Mouse (Mus musculus): Measurements from ENCODE around the gene Tfeb. TPM values are rescaled to one million over a fixed set of nuclear protein-coding genes. Genes with fewer than 3 reads are reported as not detected.
A peak's percentile ranks its signal among the peaks of the same experiment; 100 is the strongest.

Gene Tfeb
- polyA plus RNA-seq, 2 experiments, result 10.6 to 12.2 TPM

DNA sequence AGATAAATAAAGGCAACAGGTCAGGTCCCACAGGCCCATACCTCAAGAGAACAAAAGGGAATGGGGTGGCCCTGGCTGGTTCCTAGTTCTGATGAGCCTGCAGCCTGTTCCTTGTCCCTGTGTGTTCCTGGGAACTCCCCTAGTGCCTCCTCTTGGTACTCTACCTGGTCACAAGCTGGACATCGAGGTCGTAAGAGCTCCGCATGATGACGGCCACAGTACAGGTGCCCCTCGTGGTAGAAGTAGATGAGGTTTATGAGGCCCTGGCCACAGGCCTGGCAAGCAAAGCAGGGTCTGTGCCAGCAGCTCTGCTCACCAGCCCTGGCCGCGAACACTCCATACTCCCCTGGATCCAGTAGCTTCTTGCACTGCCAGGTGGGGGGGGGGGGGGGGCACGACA lies 46.9 kb upstream of the Tfeb start:
- Histone ChIP-seq H3K9ac (ENCODE audit: low read depth, low read length, severe bottlenecking) (no peak overlapping the region), H3K27ac (replicated peaks; ENCODE audit: low read depth, low read length) (no peak overlapping the region), H3K4me1 (ENCODE audit: control insufficient read depth, insufficient read depth, low read length) (peaks cover 11% of the 10 kb centered on the region), H3K9me3 (ENCODE audit: control insufficient read depth, low read length) (no peaks in the 10 kb centered on the region), H3K4me3 (replicated peaks; ENCODE audit: low read length) (no peak overlapping the region), H3K27me3 (ENCODE audit: control insufficient read depth, insufficient read depth, low read length) (no peaks in the 10 kb centered on the region), H3K4me2 (replicated peaks; ENCODE audit: low read depth, low read length, severe bottlenecking) (no peak overlapping the region; the same call in 1 of the 2 replicates), H3K36me3 (ENCODE audit: control insufficient read depth, insufficient read depth, low read length) (peaks cover 13% of the 10 kb centered on the region)
- no peak for TF ChIP-seq POLR2A (IDR thresholded peaks at IDR 0.05; ENCODE audit: borderline replicate concordance, extremely low read depth, insufficient read depth, insufficient read length)
- DNase-seq (ENCODE audit: low spot score) (no peak), ATAC-seq (ENCODE audit: low FRiP score, low read depth) (no peak)
- WGBS, result 62% methylated on average over 6 of the region's 8 CpGs

DNA sequence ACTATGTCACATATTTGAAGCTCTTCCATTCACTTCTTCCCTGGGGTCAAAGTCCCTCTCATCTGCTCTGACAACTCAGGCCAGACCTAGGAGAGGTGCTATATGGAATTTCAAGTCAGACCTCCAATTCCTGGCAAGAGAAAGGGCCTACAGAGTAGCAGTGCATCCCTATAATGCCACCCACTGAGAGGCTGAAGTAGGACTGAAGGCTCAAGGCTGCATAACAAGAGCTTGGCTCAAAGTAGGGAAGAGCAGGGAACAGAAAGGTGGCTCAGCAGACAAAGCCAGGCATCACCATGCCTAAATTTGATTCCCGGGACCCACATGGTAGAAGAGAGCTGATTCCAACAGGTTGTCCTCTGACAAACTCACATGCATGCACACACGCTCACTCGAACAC lies 45.2 kb upstream of the Tfeb start:
- no peak for ATAC-seq (ENCODE audit: low FRiP score, low read depth)
- TF ChIP-seq POLR2A (IDR thresholded peaks at IDR 0.05; ENCODE audit: borderline replicate concordance, extremely low read depth, insufficient read depth, insufficient read length), result no peak
- WGBS, result 99% methylated on average over 3 of the region's 3 CpGs
- H3K4me1 ChIP-seq (ENCODE audit: control insufficient read depth, insufficient read depth, low read length), result peaks cover 16% of the 10 kb centered on the region
- no peak overlapping the region for H3K4me3 ChIP-seq (replicated peaks; ENCODE audit: low read length)
- H3K27ac ChIP-seq (replicated peaks; ENCODE audit: low read depth, low read length), result no peak overlapping the region
- H3K4me2 ChIP-seq (replicated peaks; ENCODE audit: low read depth, low read length, severe bottlenecking), result no peak overlapping the region
- no peaks in the 10 kb centered on the region for H3K27me3 ChIP-seq (ENCODE audit: control insufficient read depth, insufficient read depth, low read length)
- H3K9ac ChIP-seq (ENCODE audit: low read depth, low read length, severe bottlenecking), result no peak overlapping the region
- DNase-seq (ENCODE audit: low spot score), result no peak
- H3K36me3 ChIP-seq (ENCODE audit: control insufficient read depth, insufficient read depth, low read length), result no peaks in the 10 kb centered on the region
- no peaks in the 10 kb centered on the region for H3K9me3 ChIP-seq (ENCODE audit: control insufficient read depth, low read length)

DNA sequence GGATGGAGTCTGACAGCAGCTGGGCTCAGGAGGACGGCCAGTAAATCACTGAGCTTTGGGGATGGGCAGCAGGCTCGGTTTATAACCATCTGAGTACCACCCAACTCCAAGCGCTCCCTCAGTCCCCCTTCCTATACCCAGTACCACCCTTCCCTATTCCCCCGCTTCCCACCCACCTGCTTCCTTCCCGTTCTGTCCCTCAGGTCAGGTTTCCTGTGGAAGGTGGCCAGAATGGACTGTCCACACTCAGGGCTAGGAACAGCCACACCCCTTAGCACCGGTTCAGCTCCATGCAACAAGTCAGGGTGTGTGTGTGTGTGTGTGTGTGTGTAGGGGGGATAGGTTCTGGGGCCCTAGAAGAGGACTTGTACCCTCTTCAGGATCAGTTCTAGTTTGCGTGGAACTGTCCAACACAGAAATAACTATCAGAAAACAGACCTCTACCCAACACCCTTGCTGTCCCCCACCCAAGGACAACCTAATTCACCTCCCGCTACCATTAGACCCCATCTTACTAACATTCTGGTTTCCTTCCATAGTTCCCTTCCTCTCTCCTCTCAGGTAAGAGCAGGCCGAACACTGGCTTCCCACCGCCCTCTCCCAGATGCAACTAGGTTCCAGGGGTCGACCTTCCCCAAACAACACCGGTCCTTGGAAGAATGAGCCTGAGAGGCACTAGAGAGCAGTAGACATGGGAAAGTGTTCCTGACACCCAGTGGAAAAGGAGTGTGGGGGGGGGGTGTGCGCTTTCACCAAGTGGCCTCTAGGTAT lies 43.0 kb upstream of the Tfeb start:
- DNase-seq (ENCODE audit: low spot score) (no peak), ATAC-seq (ENCODE audit: low FRiP score, low read depth) (no peak)
- peak overlapping the region; percentile 86 for H3K4me2 ChIP-seq (replicated peaks; ENCODE audit: low read depth, low read length, severe bottlenecking)
- H3K36me3 ChIP-seq (ENCODE audit: control insufficient read depth, insufficient read depth, low read length), result peaks cover 7% of the 10 kb centered on the region; the same call in 1 of the 2 replicates
- 0 out of 2 replicates have a peak, but pooled peaks cover 9% of the 10 kb centered on the region for H3K4me1 ChIP-seq (ENCODE audit: control insufficient read depth, insufficient read depth, low read length)
- H3K9ac ChIP-seq (ENCODE audit: low read depth, low read length, severe bottlenecking), result peak overlapping the region; percentile 83
- 29% methylated on average over 13 of the region's 13 CpGs for WGBS
- no peaks in the 10 kb centered on the region for H3K9me3 ChIP-seq (ENCODE audit: control insufficient read depth, low read length)
- TF ChIP-seq POLR2A (IDR thresholded peaks at IDR 0.05; ENCODE audit: borderline replicate concordance, extremely low read depth, insufficient read depth, insufficient read length), result no peak
- H3K27ac ChIP-seq (replicated peaks; ENCODE audit: low read depth, low read length), result no peak overlapping the region
- no peaks in the 10 kb centered on the region for H3K27me3 ChIP-seq (ENCODE audit: control insufficient read depth, insufficient read depth, low read length)
- peak overlapping the region; percentile 75 for H3K4me3 ChIP-seq (replicated peaks; ENCODE audit: low read length)

DNA sequence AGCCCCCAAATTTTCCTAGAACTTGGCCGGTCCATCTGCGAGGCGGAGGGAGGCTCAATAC lies 42.6 kb upstream of the Tfeb start, which contains the start of gene Gm21981:
Gm21981 (minus strand) TSS at position 14 of the 61 bp plus-strand sequence.
- peak within 1 kb of the TSS; percentile 83 for H3K9ac ChIP-seq (ENCODE audit: low read depth, low read length, severe bottlenecking)
- ATAC-seq (ENCODE audit: low FRiP score, low read depth), result no peak
- no peaks in the 10 kb centered on the region for H3K9me3 ChIP-seq (ENCODE audit: control insufficient read depth, low read length)
- peaks cover 10% of the 10 kb centered on the region; the same call in 1 of the 2 replicates for H3K36me3 ChIP-seq (ENCODE audit: control insufficient read depth, insufficient read depth, low read length)
- 0 out of 2 replicates have a peak, but pooled peaks cover 8% of the 10 kb centered on the region for H3K4me1 ChIP-seq (ENCODE audit: control insufficient read depth, insufficient read depth, low read length)
- no peak for DNase-seq (ENCODE audit: low spot score)
- peak within 1 kb of the TSS; percentile 63; the same call in 1 of the 2 replicates for H3K27ac ChIP-seq (replicated peaks; ENCODE audit: low read depth, low read length)
- peak within 1 kb of the TSS; percentile 75 for H3K4me3 ChIP-seq (replicated peaks; ENCODE audit: low read length)
- H3K27me3 ChIP-seq (ENCODE audit: control insufficient read depth, insufficient read depth, low read length), result no peaks in the 10 kb centered on the region
- no peak for TF ChIP-seq POLR2A (IDR thresholded peaks at IDR 0.05; ENCODE audit: borderline replicate concordance, extremely low read depth, insufficient read depth, insufficient read length)
- peak within 1 kb of the TSS; percentile 86 for H3K4me2 ChIP-seq (replicated peaks; ENCODE audit: low read depth, low read length, severe bottlenecking)
- 0% methylated on average over 3 of the region's 3 CpGs for WGBS

DNA sequence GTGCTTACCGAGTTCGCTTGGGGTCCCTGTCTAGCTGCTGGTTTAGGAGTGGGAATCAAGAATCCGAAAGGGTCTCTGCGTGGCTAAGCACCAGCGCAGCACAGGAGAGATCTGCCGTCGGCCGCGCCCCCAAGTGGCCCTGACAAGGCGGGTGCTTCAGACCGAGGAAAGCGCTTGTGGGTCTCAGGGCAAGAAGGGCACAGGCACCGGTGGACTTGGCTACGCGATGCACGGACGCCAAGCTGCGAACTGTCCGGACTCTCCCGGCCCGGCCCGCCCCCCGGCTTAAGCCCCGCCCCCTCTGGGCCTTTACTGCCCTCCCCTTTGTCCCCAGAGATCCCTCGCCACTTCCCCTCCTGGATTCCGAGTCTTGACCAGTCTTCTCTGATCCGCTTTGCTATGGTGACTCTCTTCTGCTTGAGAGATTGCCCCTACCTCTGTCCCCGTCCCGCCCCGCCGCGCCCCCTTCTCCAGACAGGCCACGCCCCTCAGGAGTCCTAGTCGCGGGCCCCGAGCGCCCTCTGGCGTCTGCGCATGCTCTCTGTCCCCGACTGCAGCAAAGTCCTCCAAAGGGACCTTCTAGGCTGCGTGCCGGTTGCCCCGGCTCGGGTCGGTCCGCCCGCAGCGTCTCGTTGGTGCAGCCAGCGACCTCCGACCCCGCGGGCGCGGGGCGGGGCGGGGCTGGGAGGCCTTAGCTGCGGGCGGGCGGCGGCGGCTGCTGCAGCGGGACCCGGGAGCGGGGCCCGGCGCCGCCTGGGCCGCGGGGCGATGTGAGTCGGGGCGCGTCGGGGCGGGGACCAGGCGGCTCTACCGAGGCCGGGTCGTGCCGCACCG lies 42.1 kb upstream of the Tfeb start, which contains the start of gene Prickle4:
Prickle4 (minus strand) TSS at position 234 of the 834 bp plus-strand sequence.
- Histone ChIP-seq H3K4me1 (ENCODE audit: control insufficient read depth, insufficient read depth, low read length) (0 out of 2 replicates have a peak, but pooled peaks cover 6% of the 10 kb centered on the region), H3K9me3 (ENCODE audit: control insufficient read depth, low read length) (no peaks in the 10 kb centered on the region), H3K4me2 (replicated peaks; ENCODE audit: low read depth, low read length, severe bottlenecking) (peak within 1 kb of the TSS; percentile 86), H3K36me3 (ENCODE audit: control insufficient read depth, insufficient read depth, low read length) (peaks cover 15% of the 10 kb centered on the region; the same call in 1 of the 2 replicates), H3K4me3 (replicated peaks; ENCODE audit: low read length) (peak within 1 kb of the TSS; percentile 75), H3K9ac (ENCODE audit: low read depth, low read length, severe bottlenecking) (peak within 1 kb of the TSS; percentile 83), H3K27me3 (ENCODE audit: control insufficient read depth, insufficient read depth, low read length) (no peaks in the 10 kb centered on the region), H3K27ac (replicated peaks; ENCODE audit: low read depth, low read length) (peak within 1 kb of the TSS; percentile 63; the same call in 1 of the 2 replicates)
- WGBS, result under 1% methylated on average over 59 of the region's 82 CpGs
- peak; percentile 27; the same call in 1 of the 2 replicates for TF ChIP-seq POLR2A (IDR thresholded peaks at IDR 0.05; ENCODE audit: borderline replicate concordance, extremely low read depth, insufficient read depth, insufficient read length)
- peak; percentile 94 for DNase-seq (ENCODE audit: low spot score)
- peak; percentile 96 for ATAC-seq (ENCODE audit: low FRiP score, low read depth)
